Mouse (Mus musculus): ENCODE results near the gene Rrp9. TPM values are rescaled to one million over a fixed set of nuclear protein-coding genes. Genes with fewer than 3 reads are reported as not detected.
A peak's percentile ranks its signal among the peaks of the same experiment; 100 is the strongest.

The Rrp9 gene
- polyA plus RNA-seq (2015; fragmentation: Nextera tagmentation; extraction: Ambion mirVana) = 39.9 and 40.2 TPM in 2 replicates

DNA sequence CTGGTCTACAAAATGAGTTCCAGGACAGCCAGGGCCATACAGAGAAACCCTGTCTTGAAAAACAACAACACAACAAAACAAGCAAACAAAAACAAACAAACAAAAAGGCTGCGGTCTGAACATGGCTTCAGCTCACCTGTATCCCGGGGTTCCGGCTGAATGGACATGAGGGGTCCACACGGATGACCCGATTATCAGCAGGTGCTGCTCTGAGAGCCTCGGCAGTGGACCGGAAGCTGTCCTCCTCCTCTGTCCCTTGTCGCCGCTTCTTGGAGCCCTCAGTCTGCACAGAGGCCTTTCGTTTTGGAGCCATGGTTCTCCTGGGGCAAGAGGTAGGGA lies at the start of gene Rrp9:
Gene Rrp9 (plus strand): TSS at position 301 of the 339 bp plus-strand sequence.
- H3K36me3 ChIP-seq = peaks cover 14% of the 10 kb centered on the region
- peaks cover 56% of the 10 kb centered on the region for H3K4me1 ChIP-seq
- peak within 1 kb of the TSS; percentile 5; the same call in 1 of the 2 replicates for H3K9ac ChIP-seq
- H3K4me3 ChIP-seq = peak within 1 kb of the TSS; percentile 23
- no peaks in the 10 kb centered on the region for H3K9me3 ChIP-seq
- H3K4me2 ChIP-seq = peak within 1 kb of the TSS; percentile 49
- peaks cover 3% of the 10 kb centered on the region; the same call in 1 of the 2 replicates for H3K27me3 ChIP-seq
- WGBS = 85% methylated on average over 10 of the region's 10 CpGs
- H3K27ac ChIP-seq = peak within 1 kb of the TSS; percentile 87
- ATAC-seq (ENCODE audit: insufficient number of reproducible peaks, low FRiP score, low TSS enrichment, low read depth) = no peak

DNA sequence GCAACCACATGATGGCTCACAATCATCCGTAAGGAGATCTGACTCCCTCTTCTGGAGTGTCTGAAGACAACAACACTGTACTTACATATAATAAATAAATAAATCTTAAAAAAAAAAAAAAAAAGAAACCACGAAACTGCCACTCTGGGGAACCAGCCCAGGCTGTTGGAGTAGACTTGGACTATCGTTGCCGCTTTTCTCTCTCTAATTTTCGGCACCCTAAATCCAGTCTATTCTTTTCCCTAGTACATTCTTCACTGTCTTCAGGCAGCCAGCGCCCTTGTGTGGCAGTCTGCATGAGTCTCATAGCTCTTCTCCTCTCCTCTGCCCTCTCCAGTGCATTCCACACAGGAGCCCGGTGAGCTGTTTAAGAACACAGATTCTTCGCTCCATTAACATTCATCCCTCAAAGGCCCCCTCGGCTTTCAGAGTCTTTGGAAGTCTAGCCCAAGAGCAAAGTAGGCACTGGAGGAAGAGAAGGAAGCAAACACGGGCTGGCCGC lies 47.0 kb upstream of the Rrp9 start:
- peak overlapping the region; percentile 37 for H3K9ac ChIP-seq
- H3K27ac ChIP-seq = peak overlapping the region; percentile 96
- peak; percentile 37 for ATAC-seq (ENCODE audit: insufficient number of reproducible peaks, low FRiP score, low TSS enrichment, low read depth)
- peaks cover 30% of the 10 kb centered on the region for H3K36me3 ChIP-seq
- H3K4me3 ChIP-seq = peak overlapping the region; percentile 76
- 16% methylated on average over 11 of the region's 11 CpGs for WGBS
- H3K27me3 ChIP-seq = no peaks in the 10 kb centered on the region
- no peaks in the 10 kb centered on the region for H3K9me3 ChIP-seq
- H3K4me1 ChIP-seq = peaks cover 18% of the 10 kb centered on the region
- H3K4me2 ChIP-seq = peak overlapping the region; percentile 74

DNA sequence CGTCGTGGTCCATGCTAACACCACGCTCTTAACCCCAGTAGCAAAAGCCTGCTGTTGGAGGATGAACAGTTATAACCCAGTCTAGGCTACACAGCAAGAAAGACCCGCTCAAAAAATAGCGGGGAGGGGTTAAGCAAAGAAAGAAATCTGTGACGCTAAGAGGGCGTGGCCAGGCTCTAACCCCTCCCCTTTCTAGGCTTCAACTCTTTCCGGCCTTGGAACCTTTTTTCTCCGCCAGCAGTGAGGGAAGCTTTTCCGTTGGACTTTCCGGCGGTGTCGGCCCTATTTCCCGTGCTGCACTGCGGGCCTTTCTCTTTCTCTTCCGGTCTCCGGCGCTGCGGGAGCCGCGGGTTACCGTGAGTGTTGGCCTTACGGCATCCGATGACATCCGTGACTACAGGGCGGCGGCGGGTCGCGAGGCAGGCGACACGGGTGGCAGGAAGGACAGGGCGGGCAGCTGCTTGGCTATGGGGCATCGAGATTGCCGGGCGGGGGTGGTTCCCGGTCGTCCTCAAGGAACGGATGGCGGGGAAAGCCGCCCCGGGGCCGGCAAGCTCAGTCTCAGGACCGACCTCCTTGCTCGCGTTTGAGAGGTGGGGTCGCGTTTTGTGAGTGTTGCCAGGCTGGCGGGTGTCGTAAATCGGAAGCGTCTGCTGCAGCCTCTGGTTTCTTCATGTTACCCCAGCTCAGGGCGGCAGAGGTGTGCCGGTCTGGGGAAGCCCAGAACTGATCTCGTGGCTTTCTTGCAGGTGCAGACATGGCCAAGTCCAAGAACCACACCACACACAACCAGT lies 46.3 kb upstream of the Rrp9 start, which contains the start of gene Rpl29:
Gene Rpl29 (plus strand): TSS at position 234 of the 794 bp plus-strand sequence.
- WGBS = under 1% methylated on average over 55 of the region's 55 CpGs
- peak within 1 kb of the TSS; percentile 76 for H3K4me3 ChIP-seq
- H3K9me3 ChIP-seq = no peaks in the 10 kb centered on the region
- peaks cover 36% of the 10 kb centered on the region for H3K36me3 ChIP-seq
- H3K27me3 ChIP-seq = no peaks in the 10 kb centered on the region
- peaks cover 18% of the 10 kb centered on the region for H3K4me1 ChIP-seq
- peak; percentile 87 for ATAC-seq (ENCODE audit: insufficient number of reproducible peaks, low FRiP score, low TSS enrichment, low read depth)
- H3K9ac ChIP-seq = peak within 1 kb of the TSS; percentile 91
- peak within 1 kb of the TSS; percentile 96 for H3K27ac ChIP-seq
- H3K4me2 ChIP-seq = peak within 1 kb of the TSS; percentile 74

DNA sequence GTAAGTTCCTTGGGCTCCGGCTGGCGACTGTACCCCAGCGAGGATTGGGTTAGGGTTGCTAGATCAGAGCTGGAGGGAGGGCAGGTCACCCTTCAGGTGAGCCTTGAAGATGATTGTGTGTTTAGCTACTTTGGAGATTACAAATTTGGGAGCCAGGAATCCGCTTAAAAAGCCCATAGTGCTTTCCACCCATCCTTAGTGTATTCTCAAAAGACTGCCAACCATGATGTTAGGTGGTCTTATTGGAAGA lies 45.8 kb upstream of the Rrp9 start:
- under 1% methylated on average over 4 of the region's 4 CpGs for WGBS
- Histone ChIP-seq H3K36me3 (peaks cover 40% of the 10 kb centered on the region), H3K4me2 (peak overlapping the region; percentile 74), H3K27me3 (no peaks in the 10 kb centered on the region), H3K4me3 (peak overlapping the region; percentile 76), H3K4me1 (peaks cover 19% of the 10 kb centered on the region), H3K9ac (peak overlapping the region; percentile 91), H3K27ac (peak overlapping the region; percentile 96), H3K9me3 (no peaks in the 10 kb centered on the region)
- no peak for ATAC-seq (ENCODE audit: insufficient number of reproducible peaks, low FRiP score, low TSS enrichment, low read depth)

DNA sequence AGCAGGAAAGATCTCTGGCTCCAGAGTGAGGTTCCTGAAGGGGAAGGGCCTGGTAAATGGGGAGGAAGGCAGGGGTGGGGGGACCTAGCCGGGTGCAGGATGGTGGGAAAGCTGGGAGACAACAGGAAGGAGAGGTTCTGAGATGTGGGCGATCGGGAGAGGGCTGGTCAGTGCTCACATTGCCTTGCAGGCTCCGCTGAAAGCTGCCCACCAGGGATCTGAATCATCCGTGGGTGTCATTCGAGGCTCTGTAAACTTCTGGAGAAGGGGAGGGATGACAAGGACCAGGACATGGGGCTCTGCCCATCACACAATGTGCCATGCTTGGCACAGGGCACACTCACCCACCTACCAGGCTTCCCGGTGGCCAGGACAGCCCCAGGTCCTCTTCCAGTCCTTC lies 42.4 kb upstream of the Rrp9 start:
- Histone ChIP-seq H3K4me3 (no peak overlapping the region), H3K9me3 (no peaks in the 10 kb centered on the region), H3K36me3 (peaks cover 46% of the 10 kb centered on the region), H3K27ac (no peak overlapping the region; the same call in 1 of the 2 replicates), H3K4me2 (no peak overlapping the region), H3K27me3 (no peaks in the 10 kb centered on the region), H3K9ac (no peak overlapping the region), H3K4me1 (peaks cover 35% of the 10 kb centered on the region)
- no peak for ATAC-seq (ENCODE audit: insufficient number of reproducible peaks, low FRiP score, low TSS enrichment, low read depth)
- WGBS = 66% methylated on average over 7 of the region's 7 CpGs

DNA sequence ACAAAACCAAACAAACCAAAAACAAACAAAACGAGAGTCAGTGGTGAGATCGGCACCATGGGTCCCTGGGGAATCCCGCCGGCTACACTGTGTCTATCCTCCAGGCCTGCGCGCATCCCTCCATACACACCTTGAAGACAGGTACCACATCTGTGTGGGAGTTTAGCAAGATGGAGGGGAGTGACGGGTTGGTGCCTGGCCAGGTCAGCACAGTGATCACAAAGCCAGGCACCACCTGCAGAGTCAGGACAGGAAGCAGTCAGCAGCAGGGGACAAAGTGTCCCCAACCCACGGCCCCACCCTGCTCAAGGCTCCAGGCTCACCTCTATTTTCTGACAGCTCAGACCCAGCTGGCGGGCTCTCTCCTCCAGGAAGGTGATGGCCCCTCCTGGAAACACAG lies 39.2 kb upstream of the Rrp9 start:
- H3K27me3 ChIP-seq = no peaks in the 10 kb centered on the region
- H3K36me3 ChIP-seq = peaks cover 52% of the 10 kb centered on the region
- H3K9me3 ChIP-seq = no peaks in the 10 kb centered on the region
- no peak overlapping the region for H3K27ac ChIP-seq
- no peak overlapping the region for H3K4me3 ChIP-seq
- WGBS = 79% methylated on average over 9 of the region's 9 CpGs
- H3K4me1 ChIP-seq = peaks cover 28% of the 10 kb centered on the region
- no peak for ATAC-seq (ENCODE audit: insufficient number of reproducible peaks, low FRiP score, low TSS enrichment, low read depth)
- H3K9ac ChIP-seq = no peak overlapping the region
- no peak overlapping the region for H3K4me2 ChIP-seq

DNA sequence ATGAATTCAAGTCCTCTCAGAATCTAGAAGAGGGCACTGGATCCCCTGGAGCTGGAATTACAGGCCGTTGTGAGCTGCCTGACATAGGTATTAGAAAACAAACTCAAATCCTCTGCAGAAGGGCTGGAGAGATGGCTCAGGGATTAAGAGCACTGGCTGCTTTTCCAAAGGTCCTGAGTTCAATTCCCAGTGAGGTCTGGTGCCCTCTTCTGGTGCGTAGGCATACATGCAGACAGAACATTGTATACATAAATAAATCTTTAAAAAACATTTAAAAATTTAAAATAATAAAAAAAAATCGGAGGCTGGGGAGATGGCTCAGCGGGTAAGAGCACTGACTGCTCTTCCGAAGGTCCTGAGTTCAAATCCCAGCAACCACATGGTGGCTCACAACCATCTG lies 33.1 kb upstream of the Rrp9 start:
- no peak overlapping the region for H3K9ac ChIP-seq
- H3K4me3 ChIP-seq = no peak overlapping the region
- no peaks in the 10 kb centered on the region for H3K9me3 ChIP-seq
- ATAC-seq (ENCODE audit: insufficient number of reproducible peaks, low FRiP score, low TSS enrichment, low read depth) = no peak
- no peak overlapping the region for H3K4me2 ChIP-seq
- H3K36me3 ChIP-seq = peaks cover 18% of the 10 kb centered on the region
- H3K27me3 ChIP-seq = no peaks in the 10 kb centered on the region
- 79% methylated on average over 5 of the region's 5 CpGs for WGBS
- H3K27ac ChIP-seq = no peak overlapping the region
- peaks cover 29% of the 10 kb centered on the region for H3K4me1 ChIP-seq

DNA sequence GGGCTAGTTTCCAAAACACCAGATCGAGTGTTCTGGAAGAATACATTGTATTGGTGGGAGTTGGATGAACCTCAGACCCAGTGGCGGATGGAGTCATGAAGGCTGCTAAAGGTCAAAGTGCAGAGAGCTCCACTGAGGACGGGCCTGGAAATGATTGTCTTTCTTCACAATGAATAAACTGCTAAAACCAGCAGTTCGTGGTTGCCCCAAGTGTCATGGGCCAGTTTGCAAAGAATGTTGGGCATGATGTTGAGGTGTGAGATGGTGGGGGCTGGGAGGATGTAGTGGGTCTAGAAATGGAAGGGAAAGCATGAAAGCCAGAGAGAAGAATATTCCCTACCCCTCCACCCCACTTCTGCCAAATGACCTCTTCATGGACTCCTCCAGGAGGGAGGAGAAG lies 30.9 kb upstream of the Rrp9 start:
- Histone ChIP-seq H3K36me3 (peaks cover 17% of the 10 kb centered on the region), H3K4me3 (no peak overlapping the region), H3K4me1 (peaks cover 41% of the 10 kb centered on the region), H3K4me2 (no peak overlapping the region), H3K27ac (no peak overlapping the region), H3K9ac (no peak overlapping the region), H3K9me3 (no peaks in the 10 kb centered on the region), H3K27me3 (no peaks in the 10 kb centered on the region)
- 71% methylated on average over 4 of the region's 4 CpGs for WGBS
- ATAC-seq (ENCODE audit: insufficient number of reproducible peaks, low FRiP score, low TSS enrichment, low read depth) = no peak

DNA sequence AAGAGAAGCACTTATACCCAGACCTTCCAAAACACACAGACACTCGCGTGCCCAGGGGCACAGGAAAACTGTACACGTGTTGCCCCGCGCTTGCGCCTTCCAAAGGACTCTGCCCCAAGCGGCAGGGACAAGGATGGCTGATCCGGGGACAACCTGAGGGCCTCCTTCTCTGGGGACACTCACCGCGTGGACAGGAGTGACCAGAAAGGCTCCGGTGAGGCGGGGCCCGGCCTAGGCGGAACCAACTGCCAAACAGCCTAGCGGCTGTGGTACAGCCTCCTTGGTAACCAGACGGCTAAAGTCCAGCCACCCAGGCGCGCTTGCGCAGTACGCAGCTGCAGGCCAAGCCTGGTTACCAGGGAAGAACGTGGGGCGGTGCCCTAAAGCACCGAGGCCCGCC lies 28.4 kb upstream of the Rrp9 start, which contains the start of the genes Abhd14b and Abhd14a:
Gene Abhd14b (plus strand): TSS at position 112 of the 400 bp plus-strand sequence.
Gene Abhd14a (minus strand): TSS at position 331 of the 400 bp plus-strand sequence.
- ATAC-seq (ENCODE audit: insufficient number of reproducible peaks, low FRiP score, low TSS enrichment, low read depth) = peak; percentile 84
- Histone ChIP-seq H3K36me3 (peaks cover 3% of the 10 kb centered on the region), H3K4me1 (peaks cover 66% of the 10 kb centered on the region), H3K27ac (peak within 1 kb of the TSS; percentile 77), H3K9me3 (no peaks in the 10 kb centered on the region), H3K9ac (peak within 1 kb of the TSS; percentile 63), H3K4me2 (peak within 1 kb of the TSS; percentile 83), H3K27me3 (no peaks in the 10 kb centered on the region), H3K4me3 (peak within 1 kb of the TSS; percentile 64)
- under 1% methylated on average over 24 of the region's 24 CpGs for WGBS

DNA sequence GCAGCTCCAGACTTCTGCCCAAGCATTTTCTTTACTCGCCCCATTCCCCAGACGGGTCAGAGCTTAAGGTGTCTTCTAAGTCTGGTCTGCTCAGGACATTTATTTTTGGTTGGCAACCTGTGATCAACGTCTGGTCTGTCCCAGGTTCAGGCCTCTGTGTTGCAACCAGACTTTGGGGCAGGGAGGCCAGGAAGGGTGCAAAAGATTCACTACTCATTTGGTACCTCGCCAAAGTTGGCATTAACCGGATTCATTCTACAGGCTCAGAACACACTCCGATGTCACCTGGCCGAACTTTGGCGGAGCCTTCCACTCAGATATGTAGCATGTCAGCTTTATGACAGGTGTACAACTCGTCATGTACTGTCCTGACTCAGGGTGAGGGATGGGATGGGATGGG lies 27.8 kb upstream of the Rrp9 start:
- H3K4me3 ChIP-seq = peak overlapping the region; percentile 64
- peaks cover 3% of the 10 kb centered on the region for H3K36me3 ChIP-seq
- H3K4me2 ChIP-seq = peak overlapping the region; percentile 83
- WGBS = 38% methylated on average over 9 of the region's 9 CpGs
- peaks cover 72% of the 10 kb centered on the region for H3K4me1 ChIP-seq
- no peak for ATAC-seq (ENCODE audit: insufficient number of reproducible peaks, low FRiP score, low TSS enrichment, low read depth)
- H3K9me3 ChIP-seq = no peaks in the 10 kb centered on the region
- H3K27ac ChIP-seq = peak overlapping the region; percentile 77
- H3K9ac ChIP-seq = no peak overlapping the region
- H3K27me3 ChIP-seq = no peaks in the 10 kb centered on the region

DNA sequence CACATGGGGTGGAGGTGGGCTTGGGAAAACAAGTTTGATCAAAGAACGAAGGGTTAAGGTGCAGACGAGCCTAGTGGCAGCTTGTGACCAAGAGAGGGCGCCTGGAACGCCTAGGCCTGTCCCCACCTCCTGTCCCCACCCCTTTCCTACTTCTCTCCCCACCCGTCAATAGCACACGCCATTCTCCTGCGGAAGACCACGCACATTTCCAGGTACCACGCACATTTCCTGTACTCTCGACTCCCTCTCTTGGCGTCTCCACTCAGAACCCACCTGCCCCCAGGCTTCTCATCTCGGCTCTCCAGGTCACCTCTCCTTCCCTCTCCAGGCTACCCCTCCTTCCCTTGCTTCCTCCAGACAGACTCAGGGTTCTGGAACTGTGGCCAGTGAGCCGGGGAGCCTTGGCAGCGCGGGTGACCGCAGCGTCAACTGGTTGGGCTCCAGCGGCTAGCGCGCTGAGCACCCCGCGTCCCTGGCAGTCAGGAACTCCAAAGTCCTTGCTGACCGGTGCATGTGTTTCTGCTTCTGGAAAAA lies 27.2 kb upstream of the Rrp9 start:
- ATAC-seq (ENCODE audit: insufficient number of reproducible peaks, low FRiP score, low TSS enrichment, low read depth) = peak; percentile 53; the same call in 1 of the 2 replicates
- Histone ChIP-seq H3K4me1 (peaks cover 77% of the 10 kb centered on the region), H3K4me2 (peak overlapping the region; percentile 83), H3K9me3 (no peaks in the 10 kb centered on the region), H3K9ac (peak overlapping the region; percentile 51), H3K36me3 (peaks cover 3% of the 10 kb centered on the region), H3K27me3 (no peaks in the 10 kb centered on the region), H3K27ac (peak overlapping the region; percentile 77), H3K4me3 (peak overlapping the region; percentile 64)
- WGBS = under 1% methylated on average over 23 of the region's 23 CpGs

DNA sequence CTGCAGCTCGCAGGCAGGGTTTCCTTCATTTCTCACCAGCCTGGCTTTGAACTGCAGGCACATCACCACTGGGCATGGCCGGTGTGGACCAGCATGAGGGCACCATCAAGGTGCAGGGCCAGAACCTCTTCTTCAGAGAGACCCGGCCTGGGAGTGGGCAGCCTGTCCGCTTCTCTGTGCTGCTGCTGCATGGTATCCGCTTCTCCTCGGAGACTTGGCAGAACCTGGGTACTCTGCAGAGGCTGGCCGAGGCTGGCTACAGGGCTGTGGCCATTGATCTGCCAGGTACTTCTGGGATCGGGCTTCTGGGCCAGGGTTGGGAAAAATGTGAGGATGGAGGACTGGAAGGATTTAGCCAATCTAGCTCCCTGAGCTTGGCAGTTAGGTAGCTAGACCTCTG lies 25.8 kb upstream of the Rrp9 start:
- no peak overlapping the region for H3K9ac ChIP-seq

More for the DNA sequence above, 25.8 kb upstream of the Rrp9 start:
- H3K27ac ChIP-seq = peak overlapping the region; percentile 19; the same call in 1 of the 2 replicates
- WGBS = 83% methylated on average over 8 of the region's 8 CpGs
- H3K36me3 ChIP-seq = peaks cover 3% of the 10 kb centered on the region; the same call in 1 of the 2 replicates
- no peaks in the 10 kb centered on the region for H3K9me3 ChIP-seq
- H3K4me1 ChIP-seq = peaks cover 85% of the 10 kb centered on the region
- no peak for ATAC-seq (ENCODE audit: insufficient number of reproducible peaks, low FRiP score, low TSS enrichment, low read depth)
- H3K4me3 ChIP-seq = no peak overlapping the region
- peak overlapping the region; percentile 7; the same call in 1 of the 2 replicates for H3K4me2 ChIP-seq
- no peaks in the 10 kb centered on the region for H3K27me3 ChIP-seq
